Mouse (Mus musculus) adrenal gland, postnatal 25 days (tissue): Measurements from ENCODE around the gene Dlgap1. TPM values are rescaled to one million over a fixed set of nuclear protein-coding genes. Genes with fewer than 3 reads are reported as not detected.

ENCODE experiments used
- DNase-seq: peaks from one replicate; pipeline ENCODE4 v3.0.0; 2021; ENCODE audit warnings: mixed read lengths
- long read RNA-seq: library from polyadenylated mRNA; stranded (forward); transcript quantifications from one replicate; pipeline ENCODE4 v2.0.0, GENCODE M21; 2021
- total RNA-seq: library from RNA; stranded (reverse); gene quantifications from 2 replicates; pipeline ENCODE4 v1.2.3, GENCODE M21; 2021

Dlgap1 gene
- total RNA-seq: 54.6 and 55.1 TPM in 2 replicates
- long read RNA-seq, partial matches to known transcripts: 5 of 25 reads
- long read RNA-seq, other reads (novel, unspliced or antisense): 16 of 25 reads

GRCm38 (mm10) chr17:69969021-69969815 is at the start of gene Dlgap1:
Gene Dlgap1, plus strand, starts transcription at chr17:69969073.
- peak; percentile 90 for DNase-seq

- no peak for DNase-seq
Measured at GRCm38 (mm10) chr17:69954936-69955335, 13.9 kb upstream of the Dlgap1 start.

- DNase-seq: peak; percentile 56
Measured at GRCm38 (mm10) chr17:69969816-69970750, 1.2 kb downstream of the Dlgap1 start.

- peak; percentile 39 for DNase-seq
Measured at GRCm38 (mm10) chr17:69973081-69973480, 4.2 kb downstream of the Dlgap1 start.

- peak; percentile 38 for DNase-seq
Measured at GRCm38 (mm10) chr17:69973991-69974390, 5.1 kb downstream of the Dlgap1 start.

- DNase-seq: no peak
Measured at GRCm38 (mm10) chr17:69982236-69982923, 13.5 kb downstream of the Dlgap1 start.

- no peak for DNase-seq
Measured at GRCm38 (mm10) chr17:69996406-69996805, 27.5 kb downstream of the Dlgap1 start.

- no peak for DNase-seq
Measured at GRCm38 (mm10) chr17:70002026-70002425, 33.2 kb downstream of the Dlgap1 start.

- no peak for DNase-seq
Measured at GRCm38 (mm10) chr17:70004628-70005027, 35.8 kb downstream of the Dlgap1 start.

- no peak for DNase-seq
Measured at GRCm38 (mm10) chr17:70007607-70008006, 38.7 kb downstream of the Dlgap1 start.

GRCm38 (mm10) chr17:70016511-70016910 is 47.6 kb downstream of the Dlgap1 start:
- no peak for DNase-seq

- DNase-seq: no peak
Measured at GRCm38 (mm10) chr17:70020376-70020775, 51.5 kb downstream of the Dlgap1 start.

- no peak for DNase-seq
Measured at GRCm38 (mm10) chr17:70022618-70023017, 53.7 kb downstream of the Dlgap1 start.

- DNase-seq: no peak
Measured at GRCm38 (mm10) chr17:70034862-70035261, 66.0 kb downstream of the Dlgap1 start.

GRCm38 (mm10) chr17:70040751-70041430 is 72.0 kb downstream of the Dlgap1 start:
- no peak for DNase-seq

GRCm38 (mm10) chr17:70068281-70068680 is 99.4 kb downstream of the Dlgap1 start:
- no peak for DNase-seq

GRCm38 (mm10) chr17:70072066-70072465 is 103.2 kb downstream of the Dlgap1 start:
- no peak for DNase-seq

- DNase-seq: no peak
Measured at GRCm38 (mm10) chr17:70088220-70088619, 119.3 kb downstream of the Dlgap1 start.

GRCm38 (mm10) chr17:70090737-70091136 is 121.9 kb downstream of the Dlgap1 start:
- DNase-seq: no peak

- DNase-seq: peak; percentile 2
Measured at GRCm38 (mm10) chr17:70129151-70129550, 160.3 kb downstream of the Dlgap1 start.

GRCm38 (mm10) chr17:70169831-70170230 is 201.0 kb downstream of the Dlgap1 start:
- no peak for DNase-seq
